Mouse (Mus musculus) megakaryocyte, embryonic 14.5 days (primary cell): ENCODE data around the gene Gipc2.

Experiments used
- FLI1 ChIP-seq: IDR thresholded peaks from 2 replicates; pipeline ENCODE4 v1.6.1; 2012; ENCODE audit warnings: low read length, inconsistent platforms, mixed read lengths
- GATA1 ChIP-seq: IDR thresholded peaks from 3 replicates; pipeline ENCODE4 v1.6.1; 2012; ENCODE audit warnings: mixed read lengths, low read length, inconsistent platforms, borderline replicate concordance

DNA sequence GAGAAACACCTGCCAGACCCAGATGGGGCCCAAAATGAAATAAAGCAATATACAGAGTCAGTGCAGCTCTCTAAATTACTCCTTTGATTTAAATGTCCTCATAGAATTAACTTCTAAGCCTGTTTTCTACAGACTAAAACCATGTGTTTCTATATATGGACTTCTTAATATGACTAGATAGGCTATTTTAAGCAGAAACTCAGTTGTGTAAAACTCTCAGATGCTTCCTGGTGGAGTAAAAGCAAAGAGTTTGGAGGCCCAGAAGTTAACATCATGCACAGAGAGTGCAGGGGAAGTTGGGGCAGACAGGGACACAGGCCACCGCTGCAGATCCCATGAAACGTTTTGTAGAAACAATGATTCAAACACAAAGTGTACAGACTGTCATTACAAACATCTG is 107.8 kb downstream of the Gipc2 start:
- TF ChIP-seq FLI1 (no peak), GATA1 (no peak)
